Mouse (Mus musculus) heart, embryonic 12.5 days (tissue): Measurements from ENCODE around the gene Bahd1. TPM values are rescaled to one million over a fixed set of nuclear protein-coding genes. Genes with fewer than 3 reads are reported as not detected.

Experiments used
- polyA plus RNA-seq: library from polyadenylated mRNA; unstranded; fragments of >200 nt; fragmentation: Nextera tagmentation; extraction: Ambion mirVana; gene quantifications from 2 replicates; pipeline ENCODE4 v1.2.1, GENCODE M21; 2016

The Bahd1 gene
- polyA plus RNA-seq, 1 experiment from 2014 or later, result 4.8 TPM

Other genes starting within 250 kb of the Bahd1 start
- gene Pak6, start 237.1 kb upstream of the Bahd1 start, polyA plus RNA-seq, result 4.6 and 5.8 TPM in 2 replicates
- gene Ankrd63, start 196.4 kb upstream of the Bahd1 start, polyA plus RNA-seq, result 1.2 and 1.4 TPM in 2 replicates
- gene Plcb2, start 171.9 kb upstream of the Bahd1 start, polyA plus RNA-seq, result 1.4 and 1.5 TPM in 2 replicates
- gene Inafm2, start 154.6 kb upstream of the Bahd1 start, polyA plus RNA-seq, result 33.8 and 37.3 TPM in 2 replicates
- gene Ccdc9b, start 137.7 kb upstream of the Bahd1 start, polyA plus RNA-seq, result 2.7 and 3.6 TPM in 2 replicates
- gene Phgr1, start 127.6 kb upstream of the Bahd1 start, polyA plus RNA-seq, result not detected in 2 replicates
- 0.10 and 0.23 TPM in 2 replicates for gene Disp2, start 120.7 kb upstream of the Bahd1 start, polyA plus RNA-seq
- 109 and 115 TPM in 2 replicates for gene Knstrn, start 86.4 kb upstream of the Bahd1 start, polyA plus RNA-seq
- gene Ivd, start 38.4 kb upstream of the Bahd1 start, polyA plus RNA-seq, result 68.2 and 68.7 TPM in 2 replicates
- 23.9 and 25.4 TPM in 2 replicates for gene Chst14, start 26.1 kb downstream of the Bahd1 start, polyA plus RNA-seq
- gene Ccdc32, start 129.0 kb downstream of the Bahd1 start, polyA plus RNA-seq, result 16.3 and 18.3 TPM in 2 replicates
- 4.5 and 5.0 TPM in 2 replicates for gene Rpusd2, start 134.4 kb downstream of the Bahd1 start, polyA plus RNA-seq
- 39.0 and 39.4 TPM in 2 replicates for gene Knl1, start 146.7 kb downstream of the Bahd1 start, polyA plus RNA-seq
- gene Rad51, start 212.4 kb downstream of the Bahd1 start, polyA plus RNA-seq, result 32.2 and 33.3 TPM in 2 replicates